Mouse (Mus musculus): ENCODE measurements around the gene Sowaha.

DNA sequence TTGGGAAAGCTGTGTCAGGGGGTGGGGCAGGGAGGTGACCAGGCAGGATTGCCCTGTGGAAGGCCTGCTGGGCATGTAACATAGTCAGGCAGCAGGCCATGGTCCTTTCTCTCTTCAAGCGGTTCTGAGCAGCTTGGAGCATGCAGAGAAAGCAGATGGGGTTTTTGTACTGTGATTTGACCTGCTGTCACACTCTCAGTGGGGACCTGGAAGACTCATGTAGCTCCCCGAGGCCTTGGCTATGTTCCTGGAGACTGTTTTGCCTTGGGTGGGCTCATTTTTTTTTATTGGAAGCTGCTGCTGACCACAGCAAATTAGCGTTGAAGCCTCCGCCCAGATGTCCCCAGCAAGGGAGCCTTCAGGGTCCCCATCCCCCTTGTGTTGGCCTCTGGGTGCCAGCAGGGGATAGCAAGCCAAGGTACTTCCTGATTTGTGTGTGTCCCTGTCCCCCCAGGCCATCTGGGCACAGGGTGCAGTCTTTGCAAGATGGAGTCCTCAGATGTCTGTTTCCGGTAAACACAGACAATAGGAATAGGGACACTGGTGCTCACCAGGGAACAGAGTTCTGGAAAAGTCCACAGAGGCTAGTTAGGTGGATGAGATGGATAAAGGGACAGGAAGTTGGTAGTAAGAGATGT lies 25.1 kb upstream of the Sowaha start:
- TF ChIP-seq CTCF (IDR thresholded peaks at IDR 0.05) = no peak
- TF ChIP-seq EP300 (IDR thresholded peaks at IDR 0.05) = no peak

All from lung, postnatal 0 days (tissue).